Mouse (Mus musculus): ENCODE measurements around the gene Ccr10.
"Not testable (repeated sequence)": the region's sequence is repeated elsewhere in the genome, so short reads cannot be mapped to it uniquely, and the experiment has no call there.

Gene Ccr10

GRCm38 (mm10) chr11:101125008-101125407 is 50.2 kb downstream of the Ccr10 start:
- DNase-seq (ENCODE audit: low read depth, low spot score), result not testable (repeated sequence)

DNA sequence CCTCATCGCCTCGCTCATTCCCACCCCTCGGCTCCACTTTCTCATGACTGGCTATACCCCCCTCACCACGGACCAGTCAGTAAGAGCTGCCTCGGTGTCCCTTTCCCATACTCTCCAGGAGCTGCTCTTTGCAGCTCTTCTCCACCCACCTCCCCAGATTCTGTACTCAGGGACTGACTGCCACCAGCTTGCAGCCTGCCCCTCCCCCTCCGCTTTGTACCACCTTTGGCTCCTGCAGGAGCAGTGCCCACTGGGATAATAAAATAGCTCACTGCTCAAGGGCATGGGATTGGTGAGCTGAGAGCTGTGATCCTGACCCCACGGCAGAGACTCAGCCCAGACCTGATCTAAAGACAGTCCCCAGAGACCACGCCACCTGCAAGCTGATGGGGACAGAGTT is 50.7 kb downstream of the Ccr10 start:
- DNase-seq (ENCODE audit: low read depth, low spot score), result not testable (repeated sequence)

Data from ZHBTc4 (cell line).